ENCODE assay signal across 8 mouse cellular contexts in genomic region chr6:87043131-87043516, GRCm38 (mm10). TPM values are rescaled to one million over a fixed set of nuclear protein-coding genes. Genes with fewer than 3 reads are reported as not detected.
DNase-seq lines count a peak whose midpoint lies in the region; ATAC-seq and TF ChIP-seq lines count a peak whose summit lies in the region.

No protein-coding gene starts in this region.

- intact Hi-C loops in heart, adult 2 months (cut with DNase I) = loop anchor here (2.0 kb wide), 1 partner anchor 32 kb away; no protein-coding TSS in a partner anchor

- H3K36me3 ChIP-seq in heart, adult 2 months (ENCODE audit: control insufficient read depth, insufficient read depth, low read length) = no peaks in the 10 kb centered on the region
- H3K36me3 ChIP-seq in forebrain, embryonic 11.5 days (ENCODE audit: control insufficient read depth, insufficient read depth, low read length) = no peaks in the 10 kb centered on the region
- no peaks in the 10 kb centered on the region for H3K36me3 ChIP-seq in liver, embryonic 14.5 days (replicated peaks; ENCODE audit: control insufficient read depth, insufficient read depth, low read depth)

- 4% methylated on average over 9 of the region's 9 CpGs for WGBS in heart, adult 2 months
- under 1% methylated on average over 9 of the region's 9 CpGs for whole genome bisulfite sequencing in forebrain, embryonic 11.5 days
- 4% methylated on average over 9 of the region's 9 CpGs for WGBS in liver, embryonic 14.5 days (ENCODE audit: insufficient replicate concordance)

- H3K4me3 ChIP-seq in heart, adult 2 months = peak overlapping the region; percentile 84
- H3K4me3 ChIP-seq in forebrain, embryonic 11.5 days (ENCODE audit: low read depth, low read length) = peak overlapping the region; percentile 85
- H3K4me3 ChIP-seq in liver, embryonic 14.5 days (ENCODE audit: insufficient read depth in 1 of 2, low read depth in 2 of 2, low read length in 2 of 2) = peak overlapping the region; percentile 74

- no peak for DNase-seq in heart, adult 2 months
- DNase-seq in heart, postnatal 4 days = no peak
- DNase-seq in A20 (ENCODE audit: low read depth, low spot score) = peak; percentile 58
- DNase-seq in forebrain, embryonic 11.5 days (ENCODE audit: low spot score) = no peak
- DNase-seq in liver, embryonic 14.5 days (ENCODE audit: low read depth in 3 of 3, low spot score in 3 of 3) = no peak
- no peak for DNase-seq in natural killer cell, adult 2 months (ENCODE audit: low spot score in 2 of 2)
- DNase-seq in cerebellum, adult 9-11 months = no peak
- no peak for DNase-seq in layer of hippocampus, adult 11-12 months (ENCODE audit: low spot score)

- peak; percentile 57 for ATAC-seq in forebrain, embryonic 11.5 days (replicated peaks; ENCODE audit: low FRiP score)
- no peak for ATAC-seq in liver, embryonic 14.5 days (ENCODE audit: insufficient read depth)

- H3K4me1 ChIP-seq in heart, adult 2 months (ENCODE audit: control insufficient read depth, insufficient read depth, low read length) = peaks cover 3% of the 10 kb centered on the region
- H3K4me1 ChIP-seq in forebrain, embryonic 11.5 days (replicated peaks; ENCODE audit: control insufficient read depth, insufficient read depth, low read length) = peaks cover 3% of the 10 kb centered on the region; the same call in 1 of the 2 replicates
- H3K4me1 ChIP-seq in liver, embryonic 14.5 days (replicated peaks; ENCODE audit: control insufficient read depth in 2 of 2, insufficient read depth in 2 of 2, low read length in 1 of 2) = peaks cover 8 to 15% of the 10 kb centered on the region in 2 experiments

- H3K9ac ChIP-seq in heart, adult 2 months (ENCODE audit: low read depth, low read length) = peak overlapping the region; percentile 97
- H3K9ac ChIP-seq in forebrain, embryonic 11.5 days (ENCODE audit: low read length) = peak overlapping the region; percentile 90
- peak overlapping the region; percentile 81 for H3K9ac ChIP-seq in liver, embryonic 14.5 days (replicated peaks)

- no peak for TF ChIP-seq POLR2A in heart, adult 2 months (IDR thresholded peaks at IDR 0.05; ENCODE audit: insufficient read depth, low read depth, low read length)

- no peak for TF ChIP-seq EP300 in heart, adult 2 months (IDR thresholded peaks at IDR 0.05; ENCODE audit: insufficient read depth, low read depth, low read length)
- TF ChIP-seq EP300 in liver, embryonic 14.5 days (IDR thresholded peaks at IDR 0.05; ENCODE audit: low read depth) = no peak

- peaks cover 4% of the 10 kb centered on the region; the same call in 1 of the 2 replicates for H3K79me2 ChIP-seq in heart, adult 2 months (replicated peaks; ENCODE audit: control insufficient read depth, insufficient read depth, low read length)

- peak overlapping the region; percentile 99 for H3K27ac ChIP-seq in heart, adult 2 months
- peak overlapping the region; percentile 59; the same call in 1 of the 2 replicates for H3K27ac ChIP-seq in forebrain, embryonic 11.5 days (ENCODE audit: low read depth, low read length)
- H3K27ac ChIP-seq in liver, embryonic 14.5 days = peak overlapping the region; percentile 5

- peak overlapping the region; percentile 78 for H3K4me2 ChIP-seq in forebrain, embryonic 11.5 days (ENCODE audit: low read depth, low read length, severe bottlenecking)
- peak overlapping the region; percentile 94 for H3K4me2 ChIP-seq in liver, embryonic 14.5 days (ENCODE audit: low read depth)

- H3K27me3 ChIP-seq in heart, adult 2 months (ENCODE audit: control insufficient read depth, insufficient read depth, low read length) = no peaks in the 10 kb centered on the region
- no peaks in the 10 kb centered on the region for H3K27me3 ChIP-seq in forebrain, embryonic 11.5 days (ENCODE audit: control insufficient read depth, insufficient read depth, low read length)
- H3K27me3 ChIP-seq in liver, embryonic 14.5 days (ENCODE audit: control insufficient read depth, insufficient read depth, low read length) = no peaks in the 10 kb centered on the region

- TF ChIP-seq CTCF in heart, adult 2 months (IDR thresholded peaks at IDR 0.05) = no peak
- TF ChIP-seq CTCF in liver, embryonic 14.5 days (IDR thresholded peaks at IDR 0.05; ENCODE audit: low read depth) = no peak

- H3K9me3 ChIP-seq in forebrain, embryonic 11.5 days (ENCODE audit: control insufficient read depth, low read length) = no peaks in the 10 kb centered on the region
- no peaks in the 10 kb centered on the region for H3K9me3 ChIP-seq in liver, embryonic 14.5 days (ENCODE audit: control insufficient read depth, low read length)

RNA-seq across cellular contexts. Expression of gene Gfpt1, which starts 0.5 kb away (rescaled TPM):
- 10 to 100 TPM; 16.1 to 17.5 TPM for total RNA-seq in heart, adult 2 months (2021)
- 6.1 and 13.0 TPM in 2 replicates for polyA plus RNA-seq in heart, adult 2 months (2012; rRNA removed)
- 10 to 100 TPM; 21.6 to 22.9 TPM for total RNA-seq in heart, postnatal 4 days (2021)
- polyA plus RNA-seq in forebrain, embryonic 11.5 days (2014; fragmentation: Nextera tagmentation; extraction: Ambion mirVana) = 17.4 and 18.8 TPM in 2 replicates
- 3.6 and 5.2 TPM in 2 replicates for polyA plus RNA-seq in liver, embryonic 14.5 days (2012; rRNA removed)
- 5.5 and 5.9 TPM in 2 replicates for polyA plus RNA-seq in liver, embryonic 14.5 days (2014; fragmentation: Nextera tagmentation; extraction: Ambion mirVana)

RNA-seq across cellular contexts. Expression of gene Nfu1, which starts 34.1 kb away (rescaled TPM):
- total RNA-seq in heart, adult 2 months (2021) = 10 to 100 TPM; 67.6 to 72.3 TPM
- 200 and 213 TPM in 2 replicates for polyA plus RNA-seq in heart, adult 2 months (2012; rRNA removed)
- total RNA-seq in heart, postnatal 4 days (2021) = 10 to 100 TPM; 73.1 to 79.3 TPM
- polyA plus RNA-seq in forebrain, embryonic 11.5 days (2014; fragmentation: Nextera tagmentation; extraction: Ambion mirVana) = 88.8 and 92.4 TPM in 2 replicates
- 23.5 and 51.9 TPM in 2 replicates for polyA plus RNA-seq in liver, embryonic 14.5 days (2012; rRNA removed)
- polyA plus RNA-seq in liver, embryonic 14.5 days (2014; fragmentation: Nextera tagmentation; extraction: Ambion mirVana) = 47.7 and 48.6 TPM in 2 replicates

Comparison
In these comparisons a context has a peak if more than half of its experiments do, and no peak if none do; other contexts are left out.
1. H3K27ac ChIP-seq: peak in every context shown above with its lines; median percentile 99 in heart, adult 2 months; 59 in forebrain, embryonic 11.5 days; 5 in liver, embryonic 14.5 days.